Mouse (Mus musculus) brain, embryonic 18.5 days (tissue): ENCODE measurements around the gene Malsu1.
A peak's percentile ranks its signal among the peaks of the same experiment; 100 is the strongest.

ENCODE experiments used
- DNase-seq: peaks from one replicate; pipeline ENCODE4 v3.0.0-alpha.2; 2012; ENCODE audit warnings: low read depth, low spot score

Malsu1 gene

GRCm38 (mm10) chr6:49073304-49074116, at the start of gene Malsu1:
Gene Malsu1 (plus strand): TSS chr6:49073795.
- DNase-seq: peak; percentile 85

- DNase-seq: no peak
These were observed 48.3 kb upstream of the Malsu1 start for GRCm38 (mm10) chr6:49025290-49025689.

- DNase-seq: no peak
These were observed 47.1 kb upstream of the Malsu1 start for GRCm38 (mm10) chr6:49026496-49026895.

- DNase-seq: no peak
These were observed 45.6 kb upstream of the Malsu1 start for GRCm38 (mm10) chr6:49028019-49028418.

GRCm38 (mm10) chr6:49028708-49029107, 44.9 kb upstream of the Malsu1 start:
- DNase-seq: no peak

GRCm38 (mm10) chr6:49031230-49031629, 42.4 kb upstream of the Malsu1 start:
- no peak for DNase-seq

GRCm38 (mm10) chr6:49032783-49033182, 40.8 kb upstream of the Malsu1 start:
- no peak for DNase-seq

GRCm38 (mm10) chr6:49036275-49037267, 37.0 kb upstream of the Malsu1 start, which contains the start of gene Gpnmb:
Gene Gpnmb (plus strand): TSS chr6:49036546.
- no peak for DNase-seq

GRCm38 (mm10) chr6:49037268-49037662, 36.3 kb upstream of the Malsu1 start:
- DNase-seq: no peak

- peak; percentile 20 for DNase-seq
These were observed 34.0 kb upstream of the Malsu1 start for GRCm38 (mm10) chr6:49039470-49040180.

GRCm38 (mm10) chr6:49046502-49046901, 27.1 kb upstream of the Malsu1 start:
- no peak for DNase-seq

GRCm38 (mm10) chr6:49046976-49047375, 26.6 kb upstream of the Malsu1 start:
- DNase-seq: no peak

- no peak for DNase-seq
These were observed 25.7 kb upstream of the Malsu1 start for GRCm38 (mm10) chr6:49047848-49048247.

GRCm38 (mm10) chr6:49048395-49048794, 25.2 kb upstream of the Malsu1 start:
- DNase-seq: no peak

GRCm38 (mm10) chr6:49050677-49051410, 22.8 kb upstream of the Malsu1 start:
- no peak for DNase-seq

- no peak for DNase-seq
These were observed 21.4 kb upstream of the Malsu1 start for GRCm38 (mm10) chr6:49052191-49052590.

- DNase-seq: peak; percentile 36
These were observed 18.3 kb upstream of the Malsu1 start for GRCm38 (mm10) chr6:49055256-49055733.

- no peak for DNase-seq
These were observed 17.6 kb upstream of the Malsu1 start for GRCm38 (mm10) chr6:49056009-49056408.

GRCm38 (mm10) chr6:49057053-49058021, 16.3 kb upstream of the Malsu1 start:
- peak; percentile 36 for DNase-seq

- DNase-seq: no peak
These were observed 5.2 kb upstream of the Malsu1 start for GRCm38 (mm10) chr6:49068361-49068760.
